Mouse (Mus musculus) midbrain, embryonic 12.5 days (tissue): ENCODE results near the gene Mga. TPM values are rescaled to one million over a fixed set of nuclear protein-coding genes. Genes with fewer than 3 reads are reported as not detected.

Experiments
- ATAC-seq: fragments of 200-750 bp; cut with Nextera tagmentation; 2 replicates; pipeline ENCODE4 v1.8.0; 2017; ENCODE audit warnings: low read depth, moderate TSS enrichment, moderate library complexity; ENCODE audit not compliant: low FRiP score
- H3K27ac ChIP-seq: fragments of 300-500 bp; sonication (generic); replicated peaks from 2 replicates; pipeline ENCODE4 v1.5.1; 2016; ENCODE audit warnings: mild to moderate bottlenecking
- H3K27me3 ChIP-seq: fragments of 300-500 bp; sonication (generic); 2 replicates; pipeline ENCODE4 v1.6.1; 2016; ENCODE audit warnings: mild to moderate bottlenecking
- H3K36me3 ChIP-seq: fragments of 300-500 bp; sonication (generic); 2 replicates; pipeline ENCODE4 v1.6.1; 2016
- H3K4me1 ChIP-seq: fragments of 300-500 bp; sonication (generic); 2 replicates; pipeline ENCODE4 v1.6.1; 2016
- H3K4me2 ChIP-seq: fragments of 300-500 bp; sonication (generic); replicated peaks from 2 replicates; pipeline ENCODE4 v1.6.1; 2016; ENCODE audit warnings: mild to moderate bottlenecking, moderate library complexity
- H3K4me3 ChIP-seq: fragments of 300-500 bp; sonication (generic); 2 replicates; pipeline ENCODE4 v1.5.1; 2016; ENCODE audit warnings: mild to moderate bottlenecking
- H3K9ac ChIP-seq: fragments of 300-500 bp; sonication (generic); replicated peaks from 2 replicates; pipeline ENCODE4 v1.6.1; 2016; ENCODE audit warnings: mild to moderate bottlenecking, moderate library complexity
- H3K9me3 ChIP-seq: fragments of 300-500 bp; sonication (generic); 2 replicates; pipeline ENCODE4 v1.6.1; 2016; ENCODE audit warnings: mild to moderate bottlenecking
- WGBS: fragments of 180-500 bp; shearing (Covaris S2); methylation state at CpG from one replicate; pipeline ENCODE4 v1.1.7; 2016; 5-methylcytosine and 5-hydroxymethylcytosine counted together
- polyA plus RNA-seq: library from polyadenylated mRNA; unstranded; fragments of >200 nt; fragmentation: Nextera tagmentation; extraction: Ambion mirVana; gene quantifications from 2 replicates; pipeline ENCODE4 v1.2.1, GENCODE M21; 2016

The Mga gene
- 40.0 and 44.7 TPM in 2 replicates for polyA plus RNA-seq

DNA sequence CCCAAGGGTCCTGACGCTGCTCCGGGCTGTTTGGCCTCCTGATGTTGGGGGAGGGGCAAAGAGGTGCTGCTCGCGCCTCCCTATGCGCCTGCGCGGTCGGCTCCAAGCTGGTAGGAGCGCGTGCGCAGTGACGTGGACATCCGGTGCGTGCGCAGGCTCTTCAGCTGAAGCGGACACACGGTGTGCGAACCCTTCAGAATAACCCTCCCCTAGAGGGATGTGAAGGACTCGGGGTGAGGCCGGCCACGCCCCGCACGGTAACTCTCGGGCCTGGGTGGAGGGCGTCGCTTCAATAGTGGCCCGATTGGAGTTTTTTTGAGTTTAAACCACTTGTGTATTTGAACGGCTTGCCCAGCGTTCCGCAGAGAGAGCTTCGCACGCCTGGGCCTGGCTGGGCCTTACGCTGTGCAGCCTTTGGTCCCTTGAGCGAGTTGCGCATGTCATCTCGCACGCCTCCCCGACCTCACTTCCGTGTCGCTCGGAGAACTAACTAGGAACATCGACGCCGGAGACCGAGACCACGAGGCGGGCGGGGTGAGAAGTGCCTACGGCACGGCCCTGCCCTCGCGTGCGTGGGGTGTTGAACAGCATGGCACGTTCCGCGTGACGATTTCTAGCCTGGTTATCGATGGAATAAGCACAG, at the start of gene Mga:
Mga (plus strand) TSS at position 139 of the 643 bp plus-strand sequence.
- no peaks in the 10 kb centered on the region for H3K36me3 ChIP-seq
- ATAC-seq = peak; percentile 97
- H3K4me3 ChIP-seq = peak within 1 kb of the TSS; percentile 58
- WGBS = 1% methylated on average over 58 of the region's 58 CpGs
- H3K4me1 ChIP-seq = peaks cover 12% of the 10 kb centered on the region
- H3K4me2 ChIP-seq = peak within 1 kb of the TSS; percentile 91
- peak within 1 kb of the TSS; percentile 57 for H3K9ac ChIP-seq
- H3K27me3 ChIP-seq = no peaks in the 10 kb centered on the region
- H3K9me3 ChIP-seq = no peaks in the 10 kb centered on the region
- peak within 1 kb of the TSS; percentile 86 for H3K27ac ChIP-seq

DNA sequence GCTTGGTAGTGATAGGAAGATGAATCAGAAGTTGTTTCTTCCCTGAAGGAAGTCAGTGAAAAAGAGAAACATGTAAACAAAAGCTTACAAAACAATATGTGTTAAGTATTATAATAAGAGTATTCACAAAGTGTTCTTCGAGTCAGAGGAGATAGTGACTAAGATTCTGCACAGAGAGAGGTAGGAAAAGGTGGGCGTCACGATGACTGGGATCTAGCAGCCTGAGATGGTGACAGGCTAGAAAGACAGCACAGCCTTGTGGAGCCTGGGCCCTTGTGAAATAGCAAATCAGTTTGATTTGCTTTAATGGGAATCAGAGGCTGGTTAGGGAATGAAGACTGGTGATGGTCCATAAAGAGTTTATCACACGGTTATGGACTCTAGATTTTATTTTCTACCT, 43.2 kb upstream of the Mga start:
- ATAC-seq = no peak
- H3K27ac ChIP-seq = no peak overlapping the region

DNA sequence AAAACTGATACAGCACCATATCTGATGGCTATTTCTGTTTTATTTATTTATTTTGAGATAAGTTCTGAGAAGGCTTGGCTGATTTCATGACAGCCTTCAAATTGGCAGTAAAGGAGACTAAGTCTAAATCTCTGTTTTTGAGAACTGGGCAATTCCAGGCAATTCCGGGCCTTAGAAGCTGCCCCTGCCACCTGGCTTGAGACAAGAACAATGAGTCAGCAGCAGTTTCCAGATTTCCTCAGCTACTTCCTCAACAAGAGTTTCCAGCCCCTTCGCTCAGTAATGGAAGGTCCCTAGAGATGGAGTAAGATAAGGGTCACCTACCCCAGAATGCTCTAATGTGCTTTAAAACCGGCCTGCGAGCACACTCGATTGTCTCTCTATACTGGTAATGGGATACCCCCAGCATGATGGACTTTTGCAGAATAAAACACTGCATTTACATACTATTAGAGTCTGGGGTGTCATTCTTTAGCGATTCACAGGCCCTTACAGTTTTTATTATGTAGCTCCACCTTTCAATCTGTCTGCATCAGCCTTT, 41.6 kb upstream of the Mga start:
- Histone ChIP-seq H3K27ac (no peak overlapping the region), H3K9me3 (no peaks in the 10 kb centered on the region), H3K27me3 (no peaks in the 10 kb centered on the region), H3K4me1 (no peaks in the 10 kb centered on the region), H3K36me3 (no peaks in the 10 kb centered on the region), H3K4me2 (no peak overlapping the region), H3K9ac (no peak overlapping the region), H3K4me3 (no peak overlapping the region)
- 68% methylated on average over 6 of the region's 6 CpGs for WGBS
- no peak for ATAC-seq

More for the DNA sequence above, 43.2 kb upstream of the Mga start:
- no peaks in the 10 kb centered on the region for H3K27me3 ChIP-seq
- H3K4me3 ChIP-seq = no peak overlapping the region
- H3K36me3 ChIP-seq = no peaks in the 10 kb centered on the region
- H3K9me3 ChIP-seq = no peaks in the 10 kb centered on the region
- WGBS = 93% methylated on average over 4 of the region's 4 CpGs
- no peak overlapping the region for H3K9ac ChIP-seq
- no peak overlapping the region for H3K4me2 ChIP-seq
- H3K4me1 ChIP-seq = no peaks in the 10 kb centered on the region

DNA sequence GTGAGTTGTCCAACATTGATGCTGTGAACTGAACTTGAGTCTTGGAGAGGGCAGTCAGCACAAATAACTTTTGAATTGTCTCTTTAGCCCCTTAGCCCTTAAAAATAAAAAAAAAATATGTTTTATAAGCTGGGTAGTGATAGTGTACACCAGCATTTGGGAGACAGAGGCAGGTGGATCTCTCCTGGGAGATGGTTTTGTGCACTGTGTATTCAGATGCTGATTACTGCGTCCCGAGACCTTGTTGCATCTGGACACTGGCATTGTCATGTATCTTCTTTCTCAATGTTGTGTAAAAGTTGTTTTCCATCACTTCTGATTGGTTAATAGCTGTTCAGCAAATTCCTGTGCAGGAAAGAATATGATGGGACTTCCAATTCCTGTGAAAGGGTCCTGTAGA, 39.7 kb upstream of the Mga start:
- Histone ChIP-seq H3K9ac (no peak overlapping the region), H3K4me2 (no peak overlapping the region), H3K4me3 (no peak overlapping the region), H3K27me3 (no peaks in the 10 kb centered on the region), H3K9me3 (no peaks in the 10 kb centered on the region), H3K4me1 (no peaks in the 10 kb centered on the region), H3K36me3 (no peaks in the 10 kb centered on the region), H3K27ac (no peak overlapping the region)
- ATAC-seq = no peak
- 73% methylated on average over 2 of the region's 2 CpGs for WGBS

DNA sequence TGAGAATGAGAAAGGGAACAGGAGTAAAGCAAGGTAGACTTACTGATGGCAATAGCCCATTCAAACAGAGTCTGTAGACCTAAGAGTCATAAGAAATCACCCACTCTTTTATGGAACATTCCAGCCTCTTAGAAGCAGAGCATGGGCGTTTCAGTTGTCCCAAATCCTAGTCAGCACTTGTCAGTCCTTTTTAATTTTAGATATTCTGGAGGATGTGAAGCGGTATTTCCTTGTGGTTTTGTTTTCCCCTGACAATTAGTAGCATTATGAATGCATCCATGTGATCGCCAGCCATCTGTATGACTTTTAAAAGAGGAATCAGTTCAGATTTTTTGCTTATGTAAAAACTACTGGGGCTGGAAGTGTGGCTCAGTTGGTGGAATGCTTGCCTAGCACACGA, 32.5 kb upstream of the Mga start:
- no peak overlapping the region for H3K4me3 ChIP-seq
- no peaks in the 10 kb centered on the region for H3K4me1 ChIP-seq
- H3K9ac ChIP-seq = no peak overlapping the region
- no peak overlapping the region for H3K27ac ChIP-seq
- H3K27me3 ChIP-seq = peaks cover 5% of the 10 kb centered on the region; the same call in 1 of the 2 replicates
- no peak overlapping the region for H3K4me2 ChIP-seq
- WGBS = 73% methylated on average over 4 of the region's 4 CpGs
- no peaks in the 10 kb centered on the region for H3K36me3 ChIP-seq
- no peak for ATAC-seq
- no peaks in the 10 kb centered on the region for H3K9me3 ChIP-seq

DNA sequence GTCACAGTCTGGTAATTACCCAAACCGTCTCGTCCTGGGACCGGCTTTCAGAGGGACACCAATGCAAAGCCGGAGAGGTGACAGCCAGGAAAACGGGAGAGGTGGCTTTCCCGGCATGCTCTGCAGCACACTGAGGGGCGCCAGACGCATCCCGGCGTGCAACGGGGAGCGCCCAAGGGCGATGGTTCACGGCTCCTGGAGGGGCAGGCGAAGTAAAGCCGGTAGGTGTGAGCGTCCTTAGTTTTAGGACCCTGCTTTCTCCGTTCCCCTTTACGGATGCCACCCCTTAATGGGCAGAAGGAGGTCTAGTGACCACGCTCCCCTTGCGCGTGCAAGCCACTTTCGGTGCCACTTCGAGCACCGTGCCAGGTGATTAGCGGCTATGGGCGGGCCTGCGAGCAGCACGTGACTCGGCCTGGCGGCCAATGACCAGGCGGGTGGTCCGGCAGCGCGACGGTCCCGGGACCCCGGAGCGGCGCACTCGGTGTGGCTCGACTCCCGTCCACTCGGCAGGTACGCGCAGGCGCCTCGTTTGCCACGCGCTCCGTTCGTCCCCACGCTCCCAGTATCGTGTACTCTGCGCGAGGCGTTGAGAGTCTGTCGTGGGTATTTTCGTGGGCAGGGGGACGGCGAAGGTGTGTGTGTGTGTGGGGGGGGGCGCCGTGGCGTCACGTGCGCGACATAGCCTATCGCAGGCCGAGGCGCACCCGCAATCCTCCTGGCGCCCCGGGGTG, 24.5 kb upstream of the Mga start:
- H3K4me1 ChIP-seq = peaks cover 17% of the 10 kb centered on the region
- no peaks in the 10 kb centered on the region for H3K36me3 ChIP-seq
- peak overlapping the region; percentile 57 for H3K9ac ChIP-seq
- H3K27ac ChIP-seq = peak overlapping the region; percentile 71
- peaks cover 19% of the 10 kb centered on the region for H3K27me3 ChIP-seq
- H3K9me3 ChIP-seq = no peaks in the 10 kb centered on the region
- WGBS = under 1% methylated on average over 69 of the region's 73 CpGs
- H3K4me3 ChIP-seq = peak overlapping the region; percentile 54
- ATAC-seq = peak; percentile 90
- peak overlapping the region; percentile 84 for H3K4me2 ChIP-seq

DNA sequence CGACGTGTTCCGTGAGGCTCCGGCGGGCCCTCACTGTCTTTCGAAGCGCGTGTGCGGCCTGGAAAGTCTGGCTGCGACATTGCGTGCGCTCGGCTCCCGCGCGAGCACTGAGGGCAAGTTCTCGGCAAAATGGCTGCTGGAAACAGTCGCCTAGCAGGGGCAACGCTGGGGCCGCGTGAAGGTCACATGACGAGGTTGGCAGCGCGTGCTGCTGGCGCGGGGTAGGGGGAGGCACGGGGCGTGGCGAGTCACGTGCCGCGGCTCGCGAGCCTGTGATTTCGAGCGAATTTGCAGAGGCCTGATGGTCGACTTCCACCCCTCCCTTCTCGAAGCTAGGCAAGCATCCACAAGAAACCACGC, 23.9 kb upstream of the Mga start:
- WGBS = 1% methylated on average over 39 of the region's 39 CpGs
- H3K4me3 ChIP-seq = peak overlapping the region; percentile 54
- peak overlapping the region; percentile 84 for H3K4me2 ChIP-seq
- peak; percentile 91 for ATAC-seq
- H3K27ac ChIP-seq = peak overlapping the region; percentile 71
- no peaks in the 10 kb centered on the region for H3K9me3 ChIP-seq
- H3K36me3 ChIP-seq = no peaks in the 10 kb centered on the region
- H3K27me3 ChIP-seq = peaks cover 17% of the 10 kb centered on the region
- H3K9ac ChIP-seq = peak overlapping the region; percentile 57
- peaks cover 17% of the 10 kb centered on the region for H3K4me1 ChIP-seq

DNA sequence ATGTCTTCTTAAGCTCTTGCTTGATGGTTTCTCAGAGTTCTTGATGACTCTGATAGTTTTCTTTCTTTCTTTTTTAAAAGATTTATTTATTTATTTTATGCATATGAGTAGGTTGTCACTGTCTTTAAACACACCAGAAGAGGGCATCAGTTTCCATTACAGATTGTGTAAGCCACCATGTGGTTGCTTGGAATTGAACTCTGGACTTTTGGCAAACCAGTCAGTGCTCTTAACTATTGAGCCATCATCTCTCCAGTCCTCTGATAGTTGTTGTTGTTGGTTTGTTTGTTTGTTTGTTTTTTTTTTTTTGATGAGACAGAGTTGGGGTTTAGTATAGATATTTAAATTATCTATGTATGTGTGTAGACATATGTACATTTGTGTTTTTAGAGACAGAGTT, 21.0 kb upstream of the Mga start:
- no peak overlapping the region for H3K9ac ChIP-seq
- no peak overlapping the region for H3K4me2 ChIP-seq
- H3K27me3 ChIP-seq = peaks cover 10% of the 10 kb centered on the region; the same call in 1 of the 2 replicates
- peaks cover 17% of the 10 kb centered on the region for H3K4me1 ChIP-seq
- no peaks in the 10 kb centered on the region for H3K36me3 ChIP-seq
- no peak overlapping the region for H3K27ac ChIP-seq
- H3K9me3 ChIP-seq = no peaks in the 10 kb centered on the region
- no peak overlapping the region for H3K4me3 ChIP-seq
- no peak for ATAC-seq

DNA sequence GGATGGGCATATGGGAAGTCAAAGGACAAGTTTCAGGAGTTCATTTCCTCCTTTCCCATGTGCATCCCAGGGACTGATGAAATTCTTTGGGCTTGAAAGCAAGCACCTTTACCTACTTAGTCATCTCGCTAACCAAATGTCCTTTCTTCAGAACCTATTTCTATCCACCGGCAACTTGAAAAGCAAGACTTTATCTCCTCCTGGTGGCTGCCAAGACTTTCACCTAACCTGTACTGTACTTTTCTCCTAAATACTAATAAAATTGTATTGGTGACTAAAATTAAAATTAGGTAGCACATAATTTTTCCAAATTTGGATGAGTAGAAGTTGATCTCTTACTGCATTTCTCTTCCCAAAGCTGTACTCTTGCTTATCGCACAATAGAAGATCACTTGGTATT, 9.8 kb upstream of the Mga start:
- 97% methylated on average over 3 of the region's 3 CpGs for WGBS
- no peak overlapping the region for H3K27ac ChIP-seq
- no peak overlapping the region for H3K4me2 ChIP-seq
- no peak for ATAC-seq
- H3K4me1 ChIP-seq = no peaks in the 10 kb centered on the region
- H3K9ac ChIP-seq = no peak overlapping the region
- no peaks in the 10 kb centered on the region for H3K36me3 ChIP-seq
- H3K9me3 ChIP-seq = no peaks in the 10 kb centered on the region
- no peak overlapping the region for H3K4me3 ChIP-seq
- no peaks in the 10 kb centered on the region for H3K27me3 ChIP-seq

DNA sequence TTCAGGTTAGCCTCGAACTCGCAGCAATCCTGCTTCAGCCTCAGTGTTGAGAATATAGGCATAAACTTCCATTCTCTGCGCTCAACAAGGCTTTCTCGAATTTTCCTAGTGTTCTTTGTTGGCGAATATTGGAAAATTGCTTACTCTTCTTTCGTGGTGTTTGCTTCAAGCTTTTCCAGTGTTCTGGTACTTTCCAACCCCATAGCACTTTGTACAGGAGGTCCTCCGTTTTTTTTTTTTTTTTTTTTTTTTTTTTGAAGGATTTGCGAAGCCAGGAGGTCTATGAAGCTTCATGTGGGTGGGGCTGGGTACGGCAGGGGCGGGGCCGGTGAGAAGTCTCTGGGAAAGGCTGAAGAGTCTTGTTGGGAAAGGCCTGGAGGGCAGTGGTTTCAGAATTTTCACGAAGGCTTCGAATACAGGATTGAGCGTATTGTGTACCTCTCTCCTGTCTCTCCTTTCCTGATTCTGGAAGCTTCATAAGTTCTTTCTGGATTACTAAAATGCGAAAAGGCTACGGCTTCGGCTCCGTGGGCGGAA, 407 bp upstream of the Mga start:
- peak; percentile 75 for ATAC-seq
- Histone ChIP-seq H3K36me3 (no peaks in the 10 kb centered on the region), H3K27ac (peak overlapping the region; percentile 86), H3K27me3 (no peaks in the 10 kb centered on the region), H3K4me3 (peak overlapping the region; percentile 58), H3K4me2 (peak overlapping the region; percentile 91), H3K9me3 (no peaks in the 10 kb centered on the region), H3K9ac (peak overlapping the region; percentile 57; the same call in 1 of the 2 replicates), H3K4me1 (peaks cover 12% of the 10 kb centered on the region)
- 17% methylated on average over 19 of the region's 19 CpGs for WGBS

DNA sequence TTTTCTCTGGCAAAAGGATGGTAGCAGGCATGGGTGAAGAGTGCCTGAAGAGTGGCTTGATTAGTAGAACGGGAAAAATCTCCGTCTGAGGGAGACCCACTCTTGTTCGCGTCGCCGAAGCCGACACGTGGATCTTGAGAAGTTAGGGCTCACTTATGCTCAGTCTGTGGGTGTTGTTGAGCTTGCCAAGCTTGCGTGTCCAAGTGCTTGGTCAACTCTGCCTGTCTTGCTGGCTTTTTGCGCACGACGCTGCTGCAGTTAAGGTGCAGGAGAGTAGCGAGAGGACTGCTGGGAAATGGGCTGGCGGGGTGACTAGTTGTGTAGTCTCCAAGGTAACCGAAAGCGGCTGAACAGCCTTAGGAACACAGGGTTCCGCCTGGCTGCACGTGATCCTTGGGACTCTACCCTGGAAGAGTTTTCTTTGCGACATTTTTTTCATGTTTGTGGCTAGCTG, 1.1 kb downstream of the Mga start:
- Histone ChIP-seq H3K4me1 (peaks cover 12% of the 10 kb centered on the region), H3K4me2 (peak overlapping the region; percentile 91), H3K4me3 (peak overlapping the region; percentile 58), H3K36me3 (peaks cover 7% of the 10 kb centered on the region; the same call in 1 of the 2 replicates), H3K27me3 (no peaks in the 10 kb centered on the region), H3K27ac (no peak overlapping the region), H3K9me3 (no peaks in the 10 kb centered on the region), H3K9ac (peak overlapping the region; percentile 57; the same call in 1 of the 2 replicates)
- 6% methylated on average over 19 of the region's 19 CpGs for whole genome bisulfite sequencing
- ATAC-seq = no peak

DNA sequence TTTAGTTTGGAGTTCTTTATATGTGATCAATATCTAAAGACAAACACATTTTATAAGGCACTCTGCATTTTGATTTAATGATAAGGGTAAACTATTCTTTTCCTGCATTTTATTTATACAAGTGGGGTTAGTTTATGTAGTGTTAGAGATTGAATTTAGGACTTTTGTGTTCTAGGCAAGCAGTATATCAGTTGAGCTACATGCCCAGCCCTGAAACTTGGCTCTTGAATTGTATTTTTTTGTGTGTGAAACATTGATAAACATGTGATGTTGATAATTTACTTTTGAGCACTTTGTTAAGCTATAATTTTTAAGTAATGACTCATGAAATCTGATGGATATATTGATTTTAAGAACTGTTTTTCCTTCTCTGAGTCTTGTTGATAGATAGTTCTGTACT, 19.0 kb downstream of the Mga start:
- Histone ChIP-seq H3K27me3 (no peaks in the 10 kb centered on the region), H3K9ac (no peak overlapping the region), H3K4me2 (no peak overlapping the region), H3K4me1 (no peaks in the 10 kb centered on the region), H3K36me3 (peaks cover 14% of the 10 kb centered on the region), H3K4me3 (no peak overlapping the region), H3K9me3 (no peaks in the 10 kb centered on the region), H3K27ac (no peak overlapping the region)
- ATAC-seq = no peak
